Mouse (Mus musculus) T-cell, adult 66 days (primary cell): ENCODE results near the gene Gm8871. TPM values are rescaled to one million over a fixed set of nuclear protein-coding genes. Genes with fewer than 3 reads are reported as not detected.

ENCODE experiments used
- total RNA-seq, 2 experiments: library from RNA; stranded (reverse); gene quantifications; 3 replicates in 1 of 2; 4 replicates in 1 of 2; pipeline ENCODE4 v1.2.4; 2023

Gene Gm8871
- total RNA-seq = not detected

GRCm38 (mm10) chr5:10947505-10947904 is at the start of gene Gm8871, which contains the start of gene Gm8857:
Gene Gm8871 (plus strand): TSS chr5:10947805.
Gene Gm8857 (plus strand): TSS chr5:10947807.

Other genes starting within 250 kb of the Gm8871 start
- not detected for gene Gm8857, start within 50 bp of the Gm8871 start, total RNA-seq
- not detected for gene Gm8879, start 179.8 kb downstream of the Gm8871 start, total RNA-seq
- not detected for gene Gm5861, start 235.3 kb downstream of the Gm8871 start, total RNA-seq